Mouse (Mus musculus) forebrain, embryonic 16.5 days (tissue): ENCODE data around the gene Stim2. TPM values are rescaled to one million over a fixed set of nuclear protein-coding genes. Genes with fewer than 3 reads are reported as not detected.

Experiments
- ATAC-seq: fragments of 200-750 bp; cut with Nextera tagmentation; 2 replicates; pipeline ENCODE4 v1.8.0; 2017; ENCODE audit warnings: mild to moderate bottlenecking, moderate library complexity
- H3K27ac ChIP-seq: fragments of 300-500 bp; sonication (generic); 2 replicates; pipeline ENCODE4 v1.5.1; 2014; ENCODE audit warnings: low read length, control low read depth
- H3K27me3 ChIP-seq: fragments of 300-500 bp; sonication (generic); replicated peaks from 2 replicates; pipeline ENCODE4 v1.6.1; 2014; ENCODE audit warnings: low read length; ENCODE audit not compliant: control insufficient read depth, insufficient read depth
- H3K36me3 ChIP-seq: fragments of 300-500 bp; sonication (generic); 2 replicates; pipeline ENCODE4 v1.6.1; 2014; ENCODE audit not compliant: control insufficient read depth, insufficient read depth
- H3K4me1 ChIP-seq: fragments of 300-500 bp; sonication (generic); replicated peaks from 2 replicates; pipeline ENCODE4 v1.6.1; 2014; ENCODE audit warnings: low read length; ENCODE audit not compliant: control insufficient read depth, insufficient read depth
- H3K4me2 ChIP-seq: fragments of 300-500 bp; sonication (generic); 2 replicates; pipeline ENCODE4 v1.6.1; 2014; ENCODE audit warnings: mild to moderate bottlenecking, low read length, control low read depth
- H3K4me3 ChIP-seq: fragments of 300-500 bp; sonication (generic); replicated peaks from 2 replicates; pipeline ENCODE4 v1.5.1; 2014; ENCODE audit warnings: mild to moderate bottlenecking, low read length, control low read depth
- H3K9ac ChIP-seq: fragments of 300-500 bp; sonication (generic); replicated peaks from 2 replicates; pipeline ENCODE4 v1.6.1; 2014; ENCODE audit warnings: low read depth, low read length, control low read depth
- H3K9me3 ChIP-seq: fragments of 300-500 bp; sonication (generic); 2 replicates; pipeline ENCODE4 v1.6.1; 2016; ENCODE audit warnings: low read length; ENCODE audit not compliant: control insufficient read depth
- WGBS: fragments of 180-500 bp; shearing (Covaris S2); extraction: QIAGEN DNeasy Blood & Tissue Kit; methylation state at CpG from one replicate; pipeline ENCODE4 v1.1.7; 2014; 5-methylcytosine and 5-hydroxymethylcytosine counted together
- polyA plus RNA-seq: library from polyadenylated mRNA; unstranded; fragments of >200 nt; fragmentation: Nextera tagmentation; extraction: Ambion mirVana; gene quantifications from 2 replicates; pipeline ENCODE4 v1.2.1, GENCODE M21; 2015

Stim2 gene
- polyA plus RNA-seq, 1 experiment from 2014 or later: 23.2 TPM

- Histone ChIP-seq H3K4me3 (no peak overlapping the region), H3K27me3 (no peaks in the 10 kb centered on the region), H3K4me2 (no peak overlapping the region), H3K9ac (no peak overlapping the region), H3K4me1 (no peaks in the 10 kb centered on the region), H3K27ac (no peak overlapping the region), H3K36me3 (no peaks in the 10 kb centered on the region), H3K9me3 (no peaks in the 10 kb centered on the region)
- WGBS: 91% methylated on average over 11 of the region's 11 CpGs
- no peak for ATAC-seq
Observed at GRCm38 (mm10) chr5:54110789-54111188, 112.5 kb downstream of the Stim2 start.

DNA sequence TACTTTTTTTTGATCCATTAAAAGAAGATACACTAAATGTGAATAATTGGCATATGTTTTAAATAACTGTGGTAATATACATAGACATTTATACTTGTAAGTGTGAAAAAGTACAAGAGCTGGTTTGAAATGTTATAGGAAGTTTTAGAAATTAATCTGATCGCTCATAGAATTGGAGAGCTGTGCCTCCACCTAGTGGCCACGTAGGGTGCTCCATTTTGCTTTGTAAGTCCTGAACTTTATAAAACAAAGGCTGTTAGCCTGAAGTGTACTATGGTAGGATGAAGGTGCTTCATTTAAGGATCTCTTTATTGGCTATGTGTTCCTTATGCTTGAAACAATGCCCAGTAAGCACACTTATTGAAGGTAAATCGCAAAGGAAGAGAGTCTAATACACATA is 115.0 kb downstream of the Stim2 start:
- H3K4me2 ChIP-seq: no peak overlapping the region
- 0 out of 2 replicates have a peak, but pooled peaks cover 2% of the 10 kb centered on the region for H3K36me3 ChIP-seq
- H3K4me1 ChIP-seq: no peaks in the 10 kb centered on the region
- no peaks in the 10 kb centered on the region for H3K9me3 ChIP-seq
- no peaks in the 10 kb centered on the region for H3K27me3 ChIP-seq
- no peak overlapping the region for H3K9ac ChIP-seq
- 28% methylated on average over 3 of the region's 3 CpGs for WGBS
- no peak overlapping the region for H3K27ac ChIP-seq
- H3K4me3 ChIP-seq: no peak overlapping the region
- ATAC-seq: peak; percentile 64

DNA sequence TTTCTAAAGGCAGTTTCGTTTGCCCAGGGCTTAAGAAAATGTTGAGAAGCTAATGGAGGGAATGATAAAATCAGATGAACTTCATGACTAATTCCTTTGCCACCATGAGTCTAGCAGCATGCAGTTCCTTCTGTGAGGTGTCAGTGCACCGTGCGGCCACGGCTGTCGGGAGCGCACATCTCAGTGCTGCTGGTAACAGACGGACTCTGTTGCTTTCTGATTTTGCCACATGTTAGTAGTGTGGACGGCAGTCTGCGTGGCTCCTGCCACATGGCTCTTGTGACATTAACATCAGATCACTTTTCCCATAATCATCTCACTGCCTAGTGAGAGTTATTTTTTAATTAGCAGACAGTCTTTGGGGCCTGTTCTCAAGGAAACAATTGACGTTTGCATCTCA is 118.2 kb downstream of the Stim2 start:
- H3K4me3 ChIP-seq: no peak overlapping the region
- H3K36me3 ChIP-seq: 0 out of 2 replicates have a peak, but pooled peaks cover 5% of the 10 kb centered on the region
- no peak for ATAC-seq
- no peak overlapping the region for H3K9ac ChIP-seq
- H3K27me3 ChIP-seq: no peaks in the 10 kb centered on the region
- H3K4me2 ChIP-seq: no peak overlapping the region
- no peaks in the 10 kb centered on the region for H3K9me3 ChIP-seq
- no peaks in the 10 kb centered on the region for H3K4me1 ChIP-seq
- H3K27ac ChIP-seq: no peak overlapping the region
- WGBS: 67% methylated on average over 10 of the region's 10 CpGs

DNA sequence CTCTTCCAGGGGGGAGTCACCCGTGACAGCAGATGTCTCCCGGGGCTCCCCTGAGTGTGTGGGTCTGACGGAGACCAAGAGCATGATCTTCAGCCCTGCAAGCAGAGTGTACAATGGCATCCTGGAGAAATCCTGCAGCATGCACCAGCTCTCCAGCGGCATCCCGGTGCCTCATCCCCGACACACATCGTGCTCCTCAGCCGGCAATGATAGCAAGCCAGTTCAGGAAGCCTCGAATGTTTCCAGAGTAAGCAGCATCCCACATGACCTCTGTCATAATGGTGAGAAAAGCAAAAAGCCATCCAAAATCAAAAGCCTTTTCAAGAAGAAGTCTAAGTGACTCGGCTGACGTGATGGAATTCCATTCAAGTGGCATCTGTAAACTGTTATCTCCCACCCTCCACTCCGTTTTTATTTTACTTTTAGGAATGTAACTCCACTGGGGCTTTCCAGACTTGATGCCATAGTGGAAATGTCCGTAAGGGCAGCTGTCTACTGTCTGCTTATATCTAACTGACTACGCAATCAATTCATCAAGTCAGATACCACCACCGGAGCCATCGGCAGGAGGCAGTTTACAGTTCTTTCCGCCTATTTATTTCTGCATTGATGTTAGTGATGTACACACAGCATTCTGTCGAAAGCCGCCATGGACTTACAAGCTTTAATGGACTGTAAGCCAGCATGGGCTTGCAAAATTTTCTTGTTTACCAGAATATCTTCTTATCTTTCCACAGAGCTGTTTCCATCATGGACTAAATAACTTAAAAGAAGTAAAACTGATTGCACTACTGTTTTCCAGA is 120.3 kb downstream of the Stim2 start:
- ATAC-seq: no peak
- WGBS: 90% methylated on average over 19 of the region's 19 CpGs
- H3K4me3 ChIP-seq: no peak overlapping the region

GRCm38 (mm10) chr5:54148091-54148795 is 149.9 kb downstream of the Stim2 start:
- H3K4me3 ChIP-seq: no peak overlapping the region
- H3K4me2 ChIP-seq: no peak overlapping the region
- H3K9me3 ChIP-seq: no peaks in the 10 kb centered on the region
- no peaks in the 10 kb centered on the region for H3K27me3 ChIP-seq
- WGBS: 44% methylated on average over 5 of the region's 5 CpGs
- 0 out of 2 replicates have a peak, but pooled peaks cover 4% of the 10 kb centered on the region for H3K4me1 ChIP-seq
- 0 out of 2 replicates have a peak, but pooled peaks have one; percentile 33 for ATAC-seq
- no peak overlapping the region for H3K27ac ChIP-seq
- H3K9ac ChIP-seq: no peak overlapping the region
- no peaks in the 10 kb centered on the region for H3K36me3 ChIP-seq

More for the DNA sequence above, 120.3 kb downstream of the Stim2 start:
- H3K4me1 ChIP-seq: no peaks in the 10 kb centered on the region
- H3K27me3 ChIP-seq: no peaks in the 10 kb centered on the region
- H3K9ac ChIP-seq: no peak overlapping the region
- 0 out of 2 replicates have a peak, but pooled peaks cover 5% of the 10 kb centered on the region for H3K36me3 ChIP-seq
- no peak overlapping the region for H3K4me2 ChIP-seq
- no peaks in the 10 kb centered on the region for H3K9me3 ChIP-seq
- no peak overlapping the region for H3K27ac ChIP-seq

GRCm38 (mm10) chr5:54154503-54155226 is 156.4 kb downstream of the Stim2 start:
- H3K36me3 ChIP-seq: no peaks in the 10 kb centered on the region
- 19% methylated on average over 13 of the region's 13 CpGs for WGBS
- H3K4me2 ChIP-seq: peak overlapping the region; percentile 65
- H3K9ac ChIP-seq: peak overlapping the region; percentile 20
- 0 out of 2 replicates have a peak, but pooled peaks cover 2% of the 10 kb centered on the region for H3K27me3 ChIP-seq
- H3K9me3 ChIP-seq: no peaks in the 10 kb centered on the region
- ATAC-seq: peak; percentile 61
- peaks cover 17% of the 10 kb centered on the region for H3K4me1 ChIP-seq
- H3K27ac ChIP-seq: no peak overlapping the region
- peak overlapping the region; percentile 41 for H3K4me3 ChIP-seq

- H3K36me3 ChIP-seq: no peaks in the 10 kb centered on the region
- H3K27ac ChIP-seq: no peak overlapping the region; the same call in 1 of the 2 replicates
- H3K9ac ChIP-seq: peak overlapping the region; percentile 20
- H3K4me3 ChIP-seq: peak overlapping the region; percentile 41
- peak; percentile 73 for ATAC-seq
- H3K27me3 ChIP-seq: 0 out of 2 replicates have a peak, but pooled peaks cover 2% of the 10 kb centered on the region
- H3K9me3 ChIP-seq: no peaks in the 10 kb centered on the region
- H3K4me1 ChIP-seq: peaks cover 18% of the 10 kb centered on the region
- peak overlapping the region; percentile 65 for H3K4me2 ChIP-seq
- 21% methylated on average over 12 of the region's 12 CpGs for WGBS
Observed at GRCm38 (mm10) chr5:54155227-54155776, 157.0 kb downstream of the Stim2 start.

DNA sequence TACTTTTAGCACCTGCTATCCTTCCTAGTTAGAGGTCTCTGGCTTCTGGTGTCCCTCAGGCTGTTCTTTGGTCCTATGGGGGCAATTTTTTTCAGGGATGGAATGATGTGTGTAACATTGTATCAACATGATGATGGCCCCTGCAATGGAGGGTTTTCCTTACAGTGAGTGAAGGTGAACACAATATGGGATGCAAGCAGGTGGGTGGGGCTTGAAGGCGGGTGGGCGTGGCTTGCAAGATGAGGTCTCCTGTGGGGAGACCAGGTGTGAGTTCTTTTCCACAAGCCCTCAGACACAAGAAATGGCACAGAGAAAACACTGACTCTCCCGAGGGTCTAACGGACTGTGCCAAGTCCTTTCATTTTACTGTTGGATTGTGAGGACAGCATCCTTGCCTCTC is 157.6 kb downstream of the Stim2 start:
- WGBS: 57% methylated on average over 4 of the region's 4 CpGs
- no peak overlapping the region for H3K27ac ChIP-seq
- ATAC-seq: 0 out of 2 replicates have a peak, but pooled peaks have one; percentile 3

More for the DNA sequence above, 157.6 kb downstream of the Stim2 start:
- Histone ChIP-seq H3K27me3 (0 out of 2 replicates have a peak, but pooled peaks cover 2% of the 10 kb centered on the region), H3K4me3 (no peak overlapping the region), H3K9ac (no peak overlapping the region), H3K36me3 (no peaks in the 10 kb centered on the region), H3K9me3 (no peaks in the 10 kb centered on the region), H3K4me2 (no peak overlapping the region), H3K4me1 (peaks cover 18% of the 10 kb centered on the region)
